Mouse (Mus musculus) myocyte (in vitro differentiated cells): Measurements from ENCODE around the gene Rnf144a.

Experiments used
- E2F4 ChIP-seq: IDR thresholded peaks from one replicate; pipeline ENCODE4 v1.6.1; 2011; ENCODE audit warnings: mild to moderate bottlenecking, control low read depth, moderate library complexity; ENCODE audit not compliant: insufficient read depth
- MAX ChIP-seq: IDR thresholded peaks from one replicate; pipeline ENCODE4 v1.6.1; 2011; ENCODE audit warnings: low read depth, mild to moderate bottlenecking, control low read depth
- MYOD1 ChIP-seq, 3 experiments: IDR thresholded peaks; one replicate each; pipeline ENCODE4 v1.6.1; 2011; ENCODE audit warnings: control low read depth in 2 of 3, low read depth in 2 of 3, mild to moderate bottlenecking in 2 of 3, moderate library complexity in 1 of 3; ENCODE audit not compliant: insufficient read length in 2 of 3, control insufficient read depth in 1 of 3
- POLR2A ChIP-seq: IDR thresholded peaks from one replicate; pipeline ENCODE4 v1.6.1; 2011; ENCODE audit warnings: low read depth, mild to moderate bottlenecking, control low read depth, moderate library complexity; ENCODE audit not compliant: insufficient read length
- POLR2AphosphoS2 ChIP-seq: IDR thresholded peaks from one replicate; pipeline ENCODE4 v1.6.1; 2011; ENCODE audit warnings: low read depth, control low read depth; ENCODE audit not compliant: insufficient read length
- TCF12 ChIP-seq: IDR thresholded peaks from one replicate; pipeline ENCODE4 v1.6.1; 2011; ENCODE audit warnings: mild to moderate bottlenecking, control low read depth; ENCODE audit not compliant: poor library complexity, insufficient read depth, severe bottlenecking
- TCF3 ChIP-seq: IDR thresholded peaks from one replicate; pipeline ENCODE4 v1.6.1; 2011; ENCODE audit warnings: low read depth, control low read depth; ENCODE audit not compliant: insufficient read length
- USF1 ChIP-seq: IDR thresholded peaks from one replicate; pipeline ENCODE4 v1.6.1; 2011; ENCODE audit warnings: low read depth, mild to moderate bottlenecking, control low read depth, moderate library complexity

- TF ChIP-seq POLR2A: no peak
- no peak for TF ChIP-seq POLR2AphosphoS2
- no peak for TF ChIP-seq MYOD1 (IDR thresholded peaks at IDR 0.05; ENCODE audit: control insufficient read depth in 1 of 3, insufficient read length in 2 of 3, low read depth in 2 of 3)
- no peak for TF ChIP-seq USF1
- TF ChIP-seq TCF12: no peak
- TF ChIP-seq MAX: no peak
- no peak for TF ChIP-seq E2F4
- TF ChIP-seq TCF3: no peak
Measured at GRCm38 (mm10) chr12:26285460-26285859, 129.6 kb downstream of the Rnf144a start.
